Mouse (Mus musculus) ES-Bruce4 (cell line): ENCODE results near the gene Whamm.

Experiments used
- CTCF ChIP-seq: IDR thresholded peaks from one replicate; pipeline ENCODE4 v1.8.1; 2011; ENCODE audit warnings: low read depth, low read length
- EP300 ChIP-seq: IDR thresholded peaks from 2 replicates; pipeline ENCODE4 v1.6.1; 2011; ENCODE audit warnings: low read depth, low read length; ENCODE audit not compliant: insufficient read depth
- POLR2A ChIP-seq: IDR thresholded peaks from one replicate; pipeline ENCODE4 v1.8.1; 2011; ENCODE audit warnings: low read length; ENCODE audit not compliant: insufficient read depth

DNA sequence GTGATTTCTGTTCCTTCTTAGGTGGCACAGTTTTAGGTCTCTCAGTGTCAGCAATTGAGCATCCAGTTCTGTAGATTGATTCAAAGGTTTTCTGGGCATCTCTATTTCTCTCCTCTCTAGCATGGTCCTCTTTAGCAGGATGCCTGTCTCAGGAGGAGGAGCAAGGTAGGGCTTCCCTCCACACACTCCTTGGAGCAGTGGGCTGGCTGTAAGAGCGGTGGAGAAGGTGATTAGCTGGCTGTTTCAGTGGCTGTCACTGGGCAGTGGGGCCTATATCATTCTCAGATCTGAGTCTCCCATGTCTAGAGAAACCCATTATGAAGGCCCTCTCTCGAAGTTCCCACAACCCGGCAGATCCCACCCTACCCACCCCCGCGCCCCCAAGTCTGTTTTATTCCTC is 3.7 kb upstream of the Whamm start:
- TF ChIP-seq EP300, result no peak
- TF ChIP-seq CTCF, result no peak
- no peak for TF ChIP-seq POLR2A
